Mouse (Mus musculus): ENCODE results near the gene Kifap3.

GRCm38 (mm10) chr1:163821365-163821764, 42.0 kb downstream of the Kifap3 start:
- TF ChIP-seq CTCF (IDR thresholded peaks at IDR 0.05; ENCODE audit: borderline replicate concordance, control insufficient read depth, extremely low read depth, insufficient read depth, low read length, poor library complexity), result no peak
- no peak for TF ChIP-seq POLR2A (IDR thresholded peaks at IDR 0.05; ENCODE audit: control insufficient read depth, extremely low read depth, insufficient read depth, low read length, poor library complexity)

Data from thymus, adult 2 months (tissue).